In genomic region chr17:86824502-86825162, GRCm38 (mm10) we compare ENCODE assay signal across 27 mouse cellular contexts.
DNase-seq lines count a peak whose midpoint lies in the region; ATAC-seq and TF ChIP-seq lines count a peak whose summit lies in the region.
"Had no signal": no experiment of that assay in that cellular context is flagged by ENCODE, and none has a peak within 500 bp of the region (broad histone marks: within the 10 kb centered on the region; RNA-seq: fewer than 3 reads in every experiment).

No protein-coding gene starts in this region.

- no peaks in the 10 kb centered on the region for H3K79me2 ChIP-seq in CH12.LX (replicated peaks; ENCODE audit: control insufficient read depth, extremely low read depth, insufficient read depth, poor library complexity, severe bottlenecking)

- no peaks in the 10 kb centered on the region for H3K27me3 ChIP-seq in forebrain, embryonic 11.5 days (ENCODE audit: control insufficient read depth, insufficient read depth, low read length)
- H3K27me3 ChIP-seq in forebrain, embryonic 14.5 days (replicated peaks; ENCODE audit: control insufficient read depth, insufficient read depth, low read length), result no peaks in the 10 kb centered on the region
- H3K27me3 ChIP-seq in intestine, embryonic 14.5 days (replicated peaks; ENCODE audit: control insufficient read depth, insufficient read depth, low read length), result no peaks in the 10 kb centered on the region
- H3K27me3 ChIP-seq in intestine, embryonic 16.5 days (replicated peaks; ENCODE audit: control insufficient read depth, insufficient read depth, low read length), result no peaks in the 10 kb centered on the region
- no peaks in the 10 kb centered on the region for H3K27me3 ChIP-seq in CH12.LX (replicated peaks)
- H3K27me3 ChIP-seq in forebrain, embryonic 15.5 days, result no peaks in the 10 kb centered on the region
- H3K27me3 ChIP-seq: embryonic facial prominence, embryonic 15.5 days; forebrain, embryonic 13.5 days; intestine, embryonic 15.5 days; limb, embryonic 13.5 days; midbrain, embryonic 15.5 days; neural tube, embryonic 15.5 days had no signal

- H3K36me3 ChIP-seq in forebrain, embryonic 11.5 days (ENCODE audit: control insufficient read depth, insufficient read depth, low read length), result no peaks in the 10 kb centered on the region
- H3K36me3 ChIP-seq in forebrain, embryonic 14.5 days (ENCODE audit: control insufficient read depth, insufficient read depth, low read length), result no peaks in the 10 kb centered on the region
- no peaks in the 10 kb centered on the region for H3K36me3 ChIP-seq in intestine, embryonic 14.5 days (ENCODE audit: control insufficient read depth, insufficient read depth, low read length)
- H3K36me3 ChIP-seq in intestine, embryonic 16.5 days (ENCODE audit: control insufficient read depth, insufficient read depth, low read length), result no peaks in the 10 kb centered on the region
- H3K36me3 ChIP-seq in CH12.LX (replicated peaks in 1 of 2; ENCODE audit: control insufficient read depth in 1 of 2, insufficient read depth in 1 of 2, low read length in 1 of 2), result no peaks in the 10 kb centered on the region
- no peaks in the 10 kb centered on the region for H3K36me3 ChIP-seq in forebrain, embryonic 15.5 days
- H3K36me3 ChIP-seq: embryonic facial prominence, embryonic 10.5 days; embryonic facial prominence, embryonic 15.5 days; G1E; intestine, embryonic 15.5 days; limb, embryonic 13.5 days; midbrain, embryonic 15.5 days; neural tube, embryonic 15.5 days had no signal

- no peak overlapping the region for H3K9ac ChIP-seq in forebrain, embryonic 11.5 days (ENCODE audit: low read length)
- H3K9ac ChIP-seq in forebrain, embryonic 14.5 days (ENCODE audit: low read length), result no peak overlapping the region
- no peak overlapping the region for H3K9ac ChIP-seq in intestine, embryonic 14.5 days (ENCODE audit: low read length)
- no peak overlapping the region for H3K9ac ChIP-seq in intestine, embryonic 16.5 days (ENCODE audit: low read depth, low read length)
- no peak overlapping the region for H3K9ac ChIP-seq in CH12.LX (ENCODE audit: insufficient read depth, low read depth)
- H3K9ac ChIP-seq in forebrain, embryonic 15.5 days (replicated peaks), result no peak overlapping the region
- H3K9ac ChIP-seq: embryonic facial prominence, embryonic 15.5 days; forebrain, embryonic 13.5 days; heart, embryonic 13.5 days; intestine, embryonic 15.5 days; limb, embryonic 13.5 days; midbrain, embryonic 15.5 days; neural tube, embryonic 15.5 days had no signal

- no peak overlapping the region for H3K27ac ChIP-seq in forebrain, embryonic 11.5 days (ENCODE audit: low read depth, low read length)
- no peak overlapping the region for H3K27ac ChIP-seq in forebrain, embryonic 14.5 days (ENCODE audit: low read depth, low read length)
- no peak overlapping the region for H3K27ac ChIP-seq in intestine, embryonic 14.5 days (ENCODE audit: low read depth)
- H3K27ac ChIP-seq in intestine, embryonic 16.5 days (ENCODE audit: low read length), result no peak overlapping the region
- H3K27ac ChIP-seq in CH12.LX (ENCODE audit: insufficient read depth, low read depth), result no peak overlapping the region
- H3K27ac ChIP-seq in forebrain, embryonic 15.5 days (replicated peaks), result no peak overlapping the region
- H3K27ac ChIP-seq: embryonic facial prominence, embryonic 10.5 days; embryonic facial prominence, embryonic 15.5 days; forebrain, embryonic 13.5 days; heart, embryonic 13.5 days; intestine, embryonic 15.5 days; limb, embryonic 13.5 days; midbrain, embryonic 15.5 days; neural tube, embryonic 15.5 days had no signal

- peak; percentile 68 for TF ChIP-seq EP300 in CH12.LX (IDR thresholded peaks at IDR 0.05; ENCODE audit: low read length)

- DNase-seq in forebrain, embryonic 11.5 days (ENCODE audit: low spot score), result peak; percentile 38
- DNase-seq in forebrain, embryonic 14.5 days (ENCODE audit: low spot score), result no peak
- peak; percentile 39 for DNase-seq in intestine, embryonic 14.5 days (ENCODE audit: low spot score)
- DNase-seq in lung, postnatal 36 days, result peak; percentile 9
- no peak for DNase-seq in lung, postnatal 10 days
- DNase-seq in CH12.LX (ENCODE audit: extremely low read depth), result peak; percentile 45
- DNase-seq: adrenal gland, adult 8-10 months; cerebellum, adult 2 months; cerebellum, postnatal 14 days; heart, postnatal 10 days; kidney, adult 9 months; kidney, postnatal 25 days; retina, postnatal 1 day; right cerebral cortex, postnatal 14 days had no signal

- no peak for ATAC-seq in forebrain, embryonic 11.5 days (replicated peaks; ENCODE audit: low FRiP score)
- no peak for ATAC-seq in forebrain, embryonic 14.5 days
- ATAC-seq in intestine, embryonic 14.5 days (replicated peaks; ENCODE audit: low FRiP score, low TSS enrichment, low read depth), result no peak
- no peak for ATAC-seq in intestine, embryonic 16.5 days
- no peak for ATAC-seq in forebrain, embryonic 15.5 days (replicated peaks)
- ATAC-seq: forebrain, embryonic 13.5 days; hindbrain, embryonic 16.5 days; intestine, embryonic 15.5 days; midbrain, embryonic 15.5 days had no signal

- whole genome bisulfite sequencing in forebrain, embryonic 11.5 days, result 91% methylated on average over 18 of the region's 18 CpGs
- 89% methylated on average over 18 of the region's 18 CpGs for WGBS in forebrain, embryonic 14.5 days
- 86% methylated on average over 18 of the region's 18 CpGs for WGBS in intestine, embryonic 14.5 days
- 88% methylated on average over 18 of the region's 18 CpGs for WGBS in intestine, embryonic 16.5 days
- 92% methylated on average over 18 of the region's 18 CpGs for WGBS in forebrain, embryonic 15.5 days

- dilution Hi-C loops in CH12.LX (cut with MboI; ENCODE audit: extremely low pct_ligation_motif_present, extremely low pct_unique_long_range_greater_than_20kb, low sequenced_read_pairs), result no loop called here

- in situ Hi-C loops in CH12.LX (cut with MboI; ENCODE audit: low pct_ligation_motif_present, low pct_unique_long_range_greater_than_20kb, low sequenced_read_pairs), result loop anchor here (25.0 kb wide), 1 partner anchor 312 kb away; the partner anchor contains the start of gene Gm10309

- no peak for TF ChIP-seq CTCF in CH12.LX (conservative IDR thresholded peaks at IDR 0.05 in 1 of 2, IDR thresholded peaks at IDR 0.05 in 1 of 2; ENCODE audit: low read depth in 2 of 2, low read length in 2 of 2)

- no peaks in the 10 kb centered on the region for H3K9me3 ChIP-seq in forebrain, embryonic 11.5 days (ENCODE audit: control insufficient read depth, low read length)
- no peaks in the 10 kb centered on the region for H3K9me3 ChIP-seq in forebrain, embryonic 14.5 days (replicated peaks; ENCODE audit: control insufficient read depth, low read length)
- H3K9me3 ChIP-seq in intestine, embryonic 14.5 days (ENCODE audit: control insufficient read depth, low read length), result no peaks in the 10 kb centered on the region
- H3K9me3 ChIP-seq in intestine, embryonic 16.5 days (ENCODE audit: control insufficient read depth, low read length), result no peaks in the 10 kb centered on the region
- H3K9me3 ChIP-seq in CH12.LX (replicated peaks; ENCODE audit: low read length), result no peaks in the 10 kb centered on the region
- H3K9me3 ChIP-seq in forebrain, embryonic 15.5 days, result no peaks in the 10 kb centered on the region
- H3K9me3 ChIP-seq: embryonic facial prominence, embryonic 10.5 days; embryonic facial prominence, embryonic 15.5 days; forebrain, embryonic 13.5 days; heart, embryonic 13.5 days; intestine, embryonic 15.5 days; limb, embryonic 13.5 days; midbrain, embryonic 15.5 days; neural tube, embryonic 15.5 days had no signal

- TF ChIP-seq POLR2A in CH12.LX (IDR thresholded peaks at IDR 0.05; ENCODE audit: low read depth, low read length), result no peak

- no peak; the same call in 1 of the 2 replicates for TF ChIP-seq RAD21 in CH12.LX (IDR thresholded peaks at IDR 0.05; ENCODE audit: low read depth, low read length)

- no peak overlapping the region for H3K4me3 ChIP-seq in forebrain, embryonic 11.5 days (ENCODE audit: low read depth, low read length)
- H3K4me3 ChIP-seq in forebrain, embryonic 14.5 days (ENCODE audit: low read depth, low read length), result no peak overlapping the region
- H3K4me3 ChIP-seq in intestine, embryonic 14.5 days (ENCODE audit: low read depth, low read length), result no peak overlapping the region
- H3K4me3 ChIP-seq in intestine, embryonic 16.5 days (ENCODE audit: low read length), result no peak overlapping the region
- no peak overlapping the region for H3K4me3 ChIP-seq in CH12.LX (replicated peaks in 1 of 3; ENCODE audit: low read depth in 2 of 3, low read length in 2 of 3, poor library complexity in 1 of 3)
- no peak overlapping the region for H3K4me3 ChIP-seq in forebrain, embryonic 15.5 days
- H3K4me3 ChIP-seq: embryonic facial prominence, embryonic 10.5 days; embryonic facial prominence, embryonic 15.5 days; forebrain, embryonic 13.5 days; heart, embryonic 13.5 days; intestine, embryonic 15.5 days; limb, embryonic 13.5 days; midbrain, embryonic 15.5 days; neural tube, embryonic 15.5 days had no signal

- no peaks in the 10 kb centered on the region for H3K4me1 ChIP-seq in forebrain, embryonic 11.5 days (replicated peaks; ENCODE audit: control insufficient read depth, insufficient read depth, low read length)
- no peaks in the 10 kb centered on the region for H3K4me1 ChIP-seq in forebrain, embryonic 14.5 days (ENCODE audit: control insufficient read depth, insufficient read depth, low read length)
- no peaks in the 10 kb centered on the region for H3K4me1 ChIP-seq in intestine, embryonic 14.5 days (replicated peaks; ENCODE audit: control insufficient read depth, insufficient read depth, low read length)
- H3K4me1 ChIP-seq in intestine, embryonic 16.5 days (ENCODE audit: control insufficient read depth, insufficient read depth, low read length), result no peaks in the 10 kb centered on the region
- peaks cover 12 to 24% of the 10 kb centered on the region in 2 experiments for H3K4me1 ChIP-seq in CH12.LX (ENCODE audit: control insufficient read depth in 1 of 2, insufficient read depth in 2 of 2)
- H3K4me1 ChIP-seq in forebrain, embryonic 15.5 days, result no peaks in the 10 kb centered on the region
- H3K4me1 ChIP-seq: forebrain, embryonic 13.5 days; intestine, embryonic 15.5 days; midbrain, embryonic 15.5 days had no signal

- H3K4me2 ChIP-seq in forebrain, embryonic 11.5 days (ENCODE audit: low read depth, low read length, severe bottlenecking), result no peak overlapping the region
- H3K4me2 ChIP-seq in forebrain, embryonic 14.5 days (ENCODE audit: low read length), result no peak overlapping the region
- no peak overlapping the region for H3K4me2 ChIP-seq in intestine, embryonic 14.5 days (ENCODE audit: low read length)
- no peak overlapping the region for H3K4me2 ChIP-seq in intestine, embryonic 16.5 days (ENCODE audit: low read depth, low read length)
- H3K4me2 ChIP-seq in CH12.LX (ENCODE audit: insufficient read depth, low read depth, poor library complexity, severe bottlenecking), result no peak overlapping the region
- H3K4me2 ChIP-seq in forebrain, embryonic 15.5 days (replicated peaks), result no peak overlapping the region
- H3K4me2 ChIP-seq: embryonic facial prominence, embryonic 15.5 days; forebrain, embryonic 13.5 days; heart, embryonic 13.5 days; intestine, embryonic 15.5 days; limb, embryonic 13.5 days; liver, embryonic 11.5 days; midbrain, embryonic 15.5 days; neural tube, embryonic 15.5 days had no signal

TF ChIP-seq in CH12.LX, 34 proteins besides CTCF, POLR2A, EP300 and RAD21 (continues in another document):
- TF ChIP-seq SMC3 (IDR thresholded peaks at IDR 0.05; ENCODE audit: low read depth, low read length) (no peak), RCOR1 (conservative IDR thresholded peaks at IDR 0.05; ENCODE audit: low read depth, low read length) (0 out of 2 replicates have a peak, but pooled peaks have one; percentile 8)

Comparison
In these comparisons a context has a peak if more than half of its experiments do, and no peak if none do; other contexts are left out.
1. DNase-seq: peak in forebrain, embryonic 11.5 days (single experiment), intestine, embryonic 14.5 days (single experiment), lung, postnatal 36 days (single experiment) and CH12.LX (single experiment); none in forebrain, embryonic 14.5 days (single experiment) and lung, postnatal 10 days (single experiment).